Mouse (Mus musculus): ENCODE data around the gene Naa15.

GRCm38 (mm10) chr3:51394881-51395280 lies 20.1 kb upstream of the Naa15 start:
- TF ChIP-seq CTCF (IDR thresholded peaks at IDR 0.05; ENCODE audit: low read depth) = no peak
- TF ChIP-seq EP300 (IDR thresholded peaks at IDR 0.05; ENCODE audit: low read depth) = no peak

Measured in liver, embryonic 14.5 days (tissue).